Mouse (Mus musculus) testis, adult 2 months (tissue): ENCODE data around the gene Adprh. TPM values are rescaled to one million over a fixed set of nuclear protein-coding genes. Genes with fewer than 3 reads are reported as not detected.
A peak's percentile ranks its signal among the peaks of the same experiment; 100 is the strongest.
"Not testable (repeated sequence)": the region's sequence is repeated elsewhere in the genome, so short reads cannot be mapped to it uniquely, and the experiment has no call there.

ENCODE experiments used
- H3K27ac ChIP-seq: fragments of 200-500 bp; 2 replicates; pipeline ENCODE4 v1.5.1; 2012; ENCODE audit warnings: low read depth, low read length; ENCODE audit not compliant: control insufficient read depth, insufficient read depth
- H3K27me3 ChIP-seq: fragments of 200-500 bp; 2 replicates; pipeline ENCODE4 v1.6.1; 2012; ENCODE audit warnings: mild to moderate bottlenecking, low read length, moderate library complexity; ENCODE audit not compliant: control insufficient read depth, insufficient read depth
- H3K36me3 ChIP-seq: fragments of 200-500 bp; 2 replicates; pipeline ENCODE4 v1.6.1; 2012; ENCODE audit warnings: mild to moderate bottlenecking, low read length; ENCODE audit not compliant: control insufficient read depth, insufficient read depth
- H3K4me1 ChIP-seq: fragments of 200-500 bp; 2 replicates; pipeline ENCODE4 v1.6.1; 2012; ENCODE audit warnings: low read length; ENCODE audit not compliant: control insufficient read depth, insufficient read depth
- H3K4me3 ChIP-seq: fragments of 200-500 bp; 2 replicates; pipeline ENCODE4 v1.5.1; 2012; ENCODE audit warnings: low read depth, mild to moderate bottlenecking, low read length, moderate library complexity, mixed read lengths; ENCODE audit not compliant: control insufficient read depth
- CTCF ChIP-seq: fragments of 200-500 bp; IDR thresholded peaks from 2 replicates; pipeline ENCODE4 v1.5.1; 2012; ENCODE audit warnings: low read depth, mild to moderate bottlenecking, inconsistent platforms, low read length, moderate library complexity; ENCODE audit not compliant: control insufficient read depth, insufficient read depth, insufficient replicate concordance
- POLR2A ChIP-seq: fragments of 200-500 bp; IDR thresholded peaks from 2 replicates; pipeline ENCODE4 v1.6.1; 2012; ENCODE audit warnings: low read depth, mild to moderate bottlenecking, inconsistent platforms, low read length, moderate library complexity; ENCODE audit not compliant: control insufficient read depth
- polyA plus RNA-seq: library from polyadenylated mRNA; depleted of rRNA; stranded (reverse); fragments of >200 nt; gene quantifications from 2 replicates; pipeline ENCODE4 v1.2.3, GENCODE M21; 2012

Adprh gene
- polyA plus RNA-seq, 1 experiment = 19.2 TPM

- no peaks in the 10 kb centered on the region; the same call in none of the 2 replicates for H3K36me3 ChIP-seq
- peaks cover 15% of the 10 kb centered on the region for H3K4me1 ChIP-seq
- no peaks in the 10 kb centered on the region for H3K27me3 ChIP-seq
- no peak overlapping the region for H3K27ac ChIP-seq
- no peak overlapping the region for H3K4me3 ChIP-seq
- no peak for TF ChIP-seq POLR2A
- TF ChIP-seq CTCF = no peak
These were observed 2.2 kb upstream of the Adprh start for GRCm38 (mm10) chr16:38454533-38455254.

- peaks cover 15% of the 10 kb centered on the region for H3K4me1 ChIP-seq
- no peaks in the 10 kb centered on the region for H3K27me3 ChIP-seq
- H3K27ac ChIP-seq = no peak overlapping the region
- TF ChIP-seq POLR2A (no peak), CTCF (no peak)
- no peak overlapping the region for H3K4me3 ChIP-seq
- H3K36me3 ChIP-seq = no peaks in the 10 kb centered on the region; the same call in none of the 2 replicates
These were observed 1.4 kb upstream of the Adprh start for GRCm38 (mm10) chr16:38453952-38454351.

GRCm38 (mm10) chr16:38453203-38453553 is 675 bp upstream of the Adprh start:
- TF ChIP-seq CTCF (no peak), POLR2A (no peak)
- Histone ChIP-seq H3K4me3 (peak overlapping the region; percentile 98), H3K36me3 (no peaks in the 10 kb centered on the region; the same call in none of the 2 replicates), H3K27me3 (no peaks in the 10 kb centered on the region), H3K4me1 (peaks cover 15% of the 10 kb centered on the region), H3K27ac (peak overlapping the region; percentile 99)

- Histone ChIP-seq H3K4me1 (peaks cover 15% of the 10 kb centered on the region), H3K27me3 (no peaks in the 10 kb centered on the region), H3K4me3 (peak overlapping the region; percentile 98), H3K27ac (peak overlapping the region; percentile 99), H3K36me3 (peaks cover 2% of the 10 kb centered on the region)
- TF ChIP-seq POLR2A (no peak), CTCF (no peak)
These were observed 890 bp downstream of the Adprh start for GRCm38 (mm10) chr16:38451421-38452205.

GRCm38 (mm10) chr16:38450707-38451106 is 1.8 kb downstream of the Adprh start:
- H3K27me3 ChIP-seq = no peaks in the 10 kb centered on the region
- H3K27ac ChIP-seq = no peak overlapping the region
- TF ChIP-seq POLR2A (no peak), CTCF (no peak)
- no peak overlapping the region for H3K4me3 ChIP-seq
- H3K36me3 ChIP-seq = peaks cover 3% of the 10 kb centered on the region
- H3K4me1 ChIP-seq = peaks cover 15% of the 10 kb centered on the region

- H3K36me3 ChIP-seq = peaks cover 4% of the 10 kb centered on the region
- TF ChIP-seq CTCF (no peak), POLR2A (no peak)
- no peaks in the 10 kb centered on the region for H3K27me3 ChIP-seq
- H3K4me3 ChIP-seq = no peak overlapping the region
- no peak overlapping the region for H3K27ac ChIP-seq
- peaks cover 7% of the 10 kb centered on the region for H3K4me1 ChIP-seq
These were observed 4.0 kb downstream of the Adprh start for GRCm38 (mm10) chr16:38448458-38448857.

- no peak for TF ChIP-seq POLR2A
- TF ChIP-seq CTCF = no peak
- no peak overlapping the region for H3K27ac ChIP-seq
- no peaks in the 10 kb centered on the region for H3K27me3 ChIP-seq
- peaks cover 4% of the 10 kb centered on the region for H3K36me3 ChIP-seq
- H3K4me1 ChIP-seq = peaks cover 7% of the 10 kb centered on the region
- no peak overlapping the region for H3K4me3 ChIP-seq
These were observed 5.1 kb downstream of the Adprh start for GRCm38 (mm10) chr16:38447366-38447765.

GRCm38 (mm10) chr16:38446141-38446540 is 6.4 kb downstream of the Adprh start:
- not testable (repeated sequence) for H3K27me3 ChIP-seq, H3K4me3 ChIP-seq

More at GRCm38 (mm10) chr16:38446141-38446540, 6.4 kb downstream of the Adprh start:
- not testable (repeated sequence) for H3K27ac ChIP-seq, H3K4me1 ChIP-seq, H3K36me3 ChIP-seq
